ENCODE assay signal across 16 mouse cellular contexts in genomic region chr11:109572051-109572450, GRCm38 (mm10).
"Had no signal": no experiment of that assay in that cellular context is flagged by ENCODE, and none has a peak within 500 bp of the region (broad histone marks: within the 10 kb centered on the region; RNA-seq: fewer than 3 reads in every experiment).

No protein-coding gene starts in this region.

- H3K4me2 ChIP-seq: lung, embryonic 14.5 days; midbrain, embryonic 11.5 days; midbrain, embryonic 13.5 days; midbrain, embryonic 15.5 days; neural tube, embryonic 12.5 days had no signal

- H3K36me3 ChIP-seq: midbrain, embryonic 13.5 days; midbrain, embryonic 15.5 days; neural tube, embryonic 12.5 days had no signal

- H3K27me3 ChIP-seq: midbrain, embryonic 13.5 days; midbrain, embryonic 15.5 days; neural tube, embryonic 12.5 days had no signal

- H3K27ac ChIP-seq: liver, embryonic 14.5 days; macrophage; midbrain, embryonic 13.5 days; midbrain, embryonic 15.5 days; neural tube, embryonic 12.5 days had no signal

- H3K9me3 ChIP-seq: megakaryocyte, embryonic 14.5 days; midbrain, embryonic 13.5 days; midbrain, embryonic 15.5 days; neural tube, embryonic 12.5 days had no signal

- DNase-seq: lung, adult 18-20 months; lung, embryonic 14.5 days; lung, postnatal 10 days; lung, postnatal 36 days; right cerebral cortex, postnatal 14 days; spleen, adult 18-20 months; thymus, adult 18-20 months; thymus, postnatal 14 days; thymus, postnatal 36 days had no signal

- H3K4me3 ChIP-seq: megakaryocyte, embryonic 14.5 days; midbrain, embryonic 13.5 days; midbrain, embryonic 15.5 days; neural tube, embryonic 12.5 days had no signal

- ATAC-seq: midbrain, embryonic 13.5 days; midbrain, embryonic 15.5 days had no signal

- H3K9ac ChIP-seq: liver, embryonic 14.5 days; lung, embryonic 14.5 days; midbrain, embryonic 13.5 days; midbrain, embryonic 15.5 days; neural tube, embryonic 12.5 days had no signal

- H3K4me1 ChIP-seq: midbrain, embryonic 13.5 days; midbrain, embryonic 15.5 days; neural tube, embryonic 12.5 days had no signal
